Mouse (Mus musculus) megakaryocyte, embryonic 14.5 days (primary cell): Measurements from ENCODE around the gene Nkap. TPM values are rescaled to one million over a fixed set of nuclear protein-coding genes. Genes with fewer than 3 reads are reported as not detected.
"Not testable (repeated sequence)": the region's sequence is repeated elsewhere in the genome, so short reads cannot be mapped to it uniquely, and the experiment has no call there.

ENCODE experiments used
- H3K27me3 ChIP-seq: replicated peaks from 2 replicates; pipeline ENCODE3; 2012; ENCODE audit warnings: inconsistent platforms
- H3K36me3 ChIP-seq: replicated peaks from 2 replicates; pipeline ENCODE3; 2012; ENCODE audit warnings: low read length, inconsistent platforms, mixed read lengths
- H3K4me1 ChIP-seq: 2 replicates; pipeline ENCODE4 v1.6.1; 2012; ENCODE audit warnings: inconsistent platforms
- H3K4me3 ChIP-seq: replicated peaks from 2 replicates; pipeline ENCODE3; 2012; ENCODE audit warnings: moderate library complexity, mild to moderate bottlenecking, inconsistent platforms
- H3K9me3 ChIP-seq: 2 replicates; pipeline ENCODE4 v1.6.1; 2012; ENCODE audit warnings: inconsistent platforms
- FLI1 ChIP-seq: IDR thresholded peaks from 2 replicates; pipeline ENCODE4 v1.6.1; 2012; ENCODE audit warnings: low read length, inconsistent platforms, mixed read lengths
- GATA1 ChIP-seq: IDR thresholded peaks from 3 replicates; pipeline ENCODE4 v1.6.1; 2012; ENCODE audit warnings: mixed read lengths, low read length, inconsistent platforms, borderline replicate concordance
- polyA plus RNA-seq: library from polyadenylated mRNA; stranded (reverse); fragments of >175 nt; gene quantifications from 2 replicates; pipeline ENCODE4 v1.2.3, GENCODE M21; 2012; ENCODE audit warnings: low replicate concordance; ENCODE audit not compliant: insufficient read depth

Gene Nkap
- polyA plus RNA-seq, 1 experiment, result 3.7 TPM

- Histone ChIP-seq H3K36me3 (peaks cover 78% of the 10 kb centered on the region), H3K9me3 (no peaks in the 10 kb centered on the region), H3K4me1 (no peaks in the 10 kb centered on the region), H3K27me3 (peaks cover 2% of the 10 kb centered on the region), H3K4me3 (no peak overlapping the region)
- TF ChIP-seq GATA1 (no peak), FLI1 (no peak)
Observed at GRCm38 (mm10) chrX:37098681-37099080, 27.9 kb upstream of the Nkap start.

- Histone ChIP-seq H3K36me3 (peaks cover 65% of the 10 kb centered on the region), H3K4me3 (no peak overlapping the region), H3K27me3 (peaks cover 2% of the 10 kb centered on the region), H3K4me1 (peaks cover 4% of the 10 kb centered on the region; the same call in 1 of the 2 replicates), H3K9me3 (no peaks in the 10 kb centered on the region)
- TF ChIP-seq GATA1 (no peak), FLI1 (no peak)
Observed at GRCm38 (mm10) chrX:37103826-37104225, 22.8 kb upstream of the Nkap start.

- Histone ChIP-seq H3K27me3 (peaks cover 4% of the 10 kb centered on the region), H3K4me1 (peaks cover 26% of the 10 kb centered on the region), H3K4me3 (peak overlapping the region; percentile 95), H3K36me3 (peaks cover 22% of the 10 kb centered on the region), H3K9me3 (no peaks in the 10 kb centered on the region; the same call in 1 of the 2 replicates)
- TF ChIP-seq GATA1 (no peak), FLI1 (no peak)
Observed at GRCm38 (mm10) chrX:37109526-37110192, 16.9 kb upstream of the Nkap start.

GRCm38 (mm10) chrX:37110193-37110880 lies 16.3 kb upstream of the Nkap start, which contains the start of gene Upf3b:
TSS of gene Upf3b (minus strand) at chrX:37110322.
- TF ChIP-seq GATA1, result no peak
- no peak for TF ChIP-seq FLI1
- Histone ChIP-seq H3K4me3 (peak within 1 kb of the TSS; percentile 95), H3K9me3 (no peaks in the 10 kb centered on the region; the same call in 1 of the 2 replicates), H3K36me3 (peaks cover 20% of the 10 kb centered on the region), H3K27me3 (peaks cover 5% of the 10 kb centered on the region), H3K4me1 (peaks cover 29% of the 10 kb centered on the region)

- H3K27me3 ChIP-seq, result peaks cover 10% of the 10 kb centered on the region
- H3K4me1 ChIP-seq, result peaks cover 34% of the 10 kb centered on the region
- no peak overlapping the region for H3K4me3 ChIP-seq
- peaks cover 18% of the 10 kb centered on the region for H3K36me3 ChIP-seq
- H3K9me3 ChIP-seq, result no peaks in the 10 kb centered on the region; the same call in 1 of the 2 replicates
- TF ChIP-seq GATA1 (no peak), FLI1 (no peak)
Observed at GRCm38 (mm10) chrX:37110881-37111193, 15.8 kb upstream of the Nkap start.

- Histone ChIP-seq H3K4me1 (peaks cover 30% of the 10 kb centered on the region), H3K27me3 (peaks cover 24% of the 10 kb centered on the region), H3K9me3 (peaks cover 11% of the 10 kb centered on the region), H3K36me3 (no peaks in the 10 kb centered on the region), H3K4me3 (no peak overlapping the region)
- TF ChIP-seq FLI1, result no peak
- no peak for TF ChIP-seq GATA1
Observed at GRCm38 (mm10) chrX:37117085-37117484, 9.5 kb upstream of the Nkap start.

GRCm38 (mm10) chrX:37119585-37119984 lies 7.0 kb upstream of the Nkap start:
- peaks cover 18% of the 10 kb centered on the region; the same call in 1 of the 2 replicates for H3K4me1 ChIP-seq
- no peaks in the 10 kb centered on the region for H3K36me3 ChIP-seq
- peaks cover 26% of the 10 kb centered on the region for H3K27me3 ChIP-seq
- H3K4me3 ChIP-seq, result no peak overlapping the region
- TF ChIP-seq FLI1, result no peak
- TF ChIP-seq GATA1, result no peak
- H3K9me3 ChIP-seq, result peaks cover 16% of the 10 kb centered on the region

- Histone ChIP-seq H3K4me1 (peaks cover 17% of the 10 kb centered on the region; the same call in 1 of the 2 replicates), H3K4me3 (no peak overlapping the region), H3K27me3 (peaks cover 25% of the 10 kb centered on the region), H3K9me3 (peaks cover 16% of the 10 kb centered on the region), H3K36me3 (no peaks in the 10 kb centered on the region)
- TF ChIP-seq FLI1 (no peak), GATA1 (no peak)
Observed at GRCm38 (mm10) chrX:37120212-37120611, 6.4 kb upstream of the Nkap start.

- Histone ChIP-seq H3K36me3 (no peaks in the 10 kb centered on the region), H3K27me3 (peaks cover 6% of the 10 kb centered on the region), H3K4me3 (no peak overlapping the region), H3K9me3 (peaks cover 23% of the 10 kb centered on the region), H3K4me1 (peaks cover 10% of the 10 kb centered on the region)
- TF ChIP-seq FLI1 (no peak), GATA1 (no peak)
Observed at GRCm38 (mm10) chrX:37125511-37125910, 1.1 kb upstream of the Nkap start.

GRCm38 (mm10) chrX:37141732-37142131 lies 15.1 kb downstream of the Nkap start:
- no peaks in the 10 kb centered on the region for H3K9me3 ChIP-seq
- H3K36me3 ChIP-seq, result peaks cover 68% of the 10 kb centered on the region
- H3K27me3 ChIP-seq, result peaks cover 2% of the 10 kb centered on the region

GRCm38 (mm10) chrX:37144498-37144897 lies 17.9 kb downstream of the Nkap start:
- H3K27me3 ChIP-seq, H3K9me3 ChIP-seq, H3K4me3 ChIP-seq, H3K4me1 ChIP-seq: not testable (repeated sequence)
- peaks cover 64% of the 10 kb centered on the region for H3K36me3 ChIP-seq

More at GRCm38 (mm10) chrX:37141732-37142131, 15.1 kb downstream of the Nkap start:
- Histone ChIP-seq H3K4me3 (no peak overlapping the region), H3K4me1 (no peaks in the 10 kb centered on the region)
- TF ChIP-seq FLI1 (no peak), GATA1 (no peak)
